Mouse (Mus musculus): ENCODE data around the gene Eif3i. TPM values are rescaled to one million over a fixed set of nuclear protein-coding genes. Genes with fewer than 3 reads are reported as not detected.

The Eif3i gene
- polyA plus RNA-seq, 1 experiment from 2014 or later: 315 TPM

- DNase-seq (ENCODE audit: extremely low spot score, low spot score): no peak
Observed at GRCm38 (mm10) chr4:129578466-129578865, 22.0 kb downstream of the Eif3i start, which contains the start of gene Fam167b. Fam167b (minus strand) TSS chr4:129578549.

DNA sequence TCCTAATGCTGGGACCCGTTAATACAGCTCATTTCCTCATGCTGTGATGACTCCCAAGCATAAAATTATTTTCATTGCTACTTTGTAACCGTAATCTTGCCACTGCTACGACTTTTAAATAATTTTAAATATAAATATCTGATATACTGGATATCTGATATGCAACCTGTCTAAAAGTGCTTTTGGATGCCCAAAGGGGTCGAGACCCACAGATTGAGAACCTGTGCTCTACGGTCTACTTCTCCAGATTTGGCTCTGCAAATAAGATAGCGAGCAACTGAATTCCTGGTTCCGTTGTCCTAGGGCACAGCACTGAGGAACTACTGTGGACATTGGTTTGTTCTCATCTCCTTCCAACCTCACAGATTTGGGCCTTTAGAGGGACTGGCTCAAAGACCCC lies 22.8 kb downstream of the Eif3i start:
- no peaks in the 10 kb centered on the region for H3K9me3 ChIP-seq
- H3K36me3 ChIP-seq (replicated peaks): no peaks in the 10 kb centered on the region

More at GRCm38 (mm10) chr4:129578466-129578865, 22.0 kb downstream of the Eif3i start, which contains the start of gene Fam167b:
- Histone ChIP-seq H3K4me1 (peaks cover 10% of the 10 kb centered on the region), H3K9me3 (no peaks in the 10 kb centered on the region), H3K36me3 (replicated peaks) (no peaks in the 10 kb centered on the region), H3K27me3 (ENCODE audit: poor library complexity, severe bottlenecking) (peaks cover 5% of the 10 kb centered on the region; the same call in 1 of the 2 replicates), H3K4me3 (no peak within 1 kb of the TSS), H3K27ac (no peak within 1 kb of the TSS)
- WGBS: 83% methylated on average over 5 of the region's 5 CpGs

GRCm38 (mm10) chr4:129576863-129577491 lies 23.5 kb downstream of the Eif3i start:
- no peaks in the 10 kb centered on the region for H3K9me3 ChIP-seq
- WGBS: 39% methylated on average over 21 of the region's 21 CpGs
- no peaks in the 10 kb centered on the region for H3K36me3 ChIP-seq (replicated peaks)
- H3K4me1 ChIP-seq: peaks cover 10% of the 10 kb centered on the region
- peaks cover 5% of the 10 kb centered on the region; the same call in 1 of the 2 replicates for H3K27me3 ChIP-seq (ENCODE audit: poor library complexity, severe bottlenecking)
- peak; percentile 62 for DNase-seq (ENCODE audit: extremely low spot score, low spot score)
- peak overlapping the region; percentile 8; the same call in 1 of the 2 replicates for H3K27ac ChIP-seq
- 0 out of 2 replicates have a peak overlapping the region, but pooled peaks have one; percentile 13 for H3K4me3 ChIP-seq

More for the DNA sequence above, 22.8 kb downstream of the Eif3i start:
- no peak for DNase-seq (ENCODE audit: extremely low spot score, low spot score)
- Histone ChIP-seq H3K27ac (no peak overlapping the region), H3K4me3 (no peak overlapping the region), H3K4me1 (peaks cover 10% of the 10 kb centered on the region), H3K27me3 (ENCODE audit: poor library complexity, severe bottlenecking) (peaks cover 5% of the 10 kb centered on the region; the same call in 1 of the 2 replicates)
- WGBS: 86% methylated on average over 7 of the region's 7 CpGs

DNA sequence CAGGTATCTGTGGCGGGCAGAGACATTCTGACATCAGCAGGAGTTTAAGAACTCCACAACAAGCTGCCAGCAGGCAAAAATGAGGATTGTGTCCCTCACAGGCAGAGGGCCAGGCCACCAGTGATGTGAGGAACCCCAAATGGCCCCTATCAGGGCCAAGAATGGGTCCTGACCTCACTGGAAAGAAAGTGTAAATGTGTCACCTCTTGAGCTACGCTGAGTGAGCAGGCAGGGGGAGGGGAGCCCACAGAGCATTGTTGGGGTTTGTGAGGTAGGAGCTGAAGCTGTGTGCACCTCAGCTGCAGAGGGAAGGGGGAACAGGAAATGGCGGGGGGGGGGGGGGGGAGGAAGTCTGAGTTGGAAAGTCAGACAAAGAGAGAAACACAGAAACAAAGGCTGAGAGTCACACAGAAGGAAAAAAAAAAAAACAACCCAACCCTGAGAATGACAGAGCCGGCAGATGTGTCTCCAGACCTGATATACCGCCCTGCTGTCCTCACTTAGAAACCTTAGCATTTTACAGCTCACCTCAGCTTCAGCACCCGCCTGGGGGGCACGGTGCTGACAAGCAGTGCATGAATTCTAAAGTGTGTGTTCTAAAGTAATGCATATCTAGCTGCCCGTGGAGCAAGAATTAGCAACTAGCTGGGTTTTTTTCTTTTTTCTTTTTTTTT lies 25.1 kb downstream of the Eif3i start:
- no peak for DNase-seq (ENCODE audit: extremely low spot score, low spot score)
- Histone ChIP-seq H3K4me1 (peaks cover 10% of the 10 kb centered on the region), H3K27ac (peak overlapping the region; percentile 44; the same call in 1 of the 2 replicates), H3K36me3 (replicated peaks) (no peaks in the 10 kb centered on the region), H3K27me3 (ENCODE audit: poor library complexity, severe bottlenecking) (peaks cover 5% of the 10 kb centered on the region; the same call in 1 of the 2 replicates), H3K9me3 (no peaks in the 10 kb centered on the region), H3K4me3 (no peak overlapping the region)
- WGBS: 70% methylated on average over 7 of the region's 8 CpGs

DNA sequence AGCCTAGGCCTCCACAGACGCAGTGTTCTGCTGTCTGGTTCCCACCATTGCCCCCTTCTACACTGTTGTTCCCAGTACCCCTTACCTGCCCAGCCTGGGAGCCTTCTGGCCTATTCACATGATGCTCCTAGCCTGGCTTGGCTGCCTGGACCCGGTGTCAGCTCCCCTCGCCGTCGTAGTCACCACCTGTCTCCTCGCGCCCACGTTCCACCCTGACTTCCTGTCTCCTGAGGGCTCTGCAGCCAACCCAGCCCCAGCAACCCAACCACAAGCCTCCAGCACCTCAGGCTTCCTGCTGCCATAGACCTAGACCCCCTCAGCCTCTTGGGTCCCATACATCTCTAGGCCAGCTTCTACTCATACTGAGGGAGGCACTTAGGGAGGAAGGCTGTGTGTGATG lies 27.0 kb downstream of the Eif3i start, which contains the start of gene Lck:
Lck (minus strand) TSS at position 212 of the 400 bp plus-strand sequence.
- no peak within 1 kb of the TSS for H3K4me3 ChIP-seq
- no peak for DNase-seq (ENCODE audit: extremely low spot score, low spot score)
- H3K27ac ChIP-seq: no peak within 1 kb of the TSS
- H3K9me3 ChIP-seq: no peaks in the 10 kb centered on the region
- peaks cover 10% of the 10 kb centered on the region for H3K4me1 ChIP-seq
- H3K36me3 ChIP-seq (replicated peaks): no peaks in the 10 kb centered on the region
- 91% methylated on average over 8 of the region's 8 CpGs for WGBS
- peaks cover 5% of the 10 kb centered on the region; the same call in 1 of the 2 replicates for H3K27me3 ChIP-seq (ENCODE audit: poor library complexity, severe bottlenecking)

DNA sequence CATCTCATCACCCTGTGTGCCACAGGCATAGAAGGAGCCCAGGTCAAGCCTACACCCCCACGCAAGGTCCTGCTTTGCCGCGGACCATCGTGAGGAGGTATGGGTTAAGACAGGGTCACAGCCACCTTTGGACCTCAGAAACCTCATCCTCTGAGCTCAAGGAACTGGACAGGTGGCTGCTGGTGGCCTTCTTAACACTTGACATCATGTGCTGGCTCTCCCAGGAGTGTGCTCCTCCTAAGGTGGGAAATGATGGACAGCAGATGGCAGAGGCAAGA lies 27.4 kb downstream of the Eif3i start:
- no peaks in the 10 kb centered on the region for H3K9me3 ChIP-seq
- peaks cover 3% of the 10 kb centered on the region; the same call in 1 of the 2 replicates for H3K27me3 ChIP-seq (ENCODE audit: poor library complexity, severe bottlenecking)
- DNase-seq (ENCODE audit: extremely low spot score, low spot score): no peak
- no peak overlapping the region for H3K4me3 ChIP-seq
- peaks cover 10% of the 10 kb centered on the region for H3K4me1 ChIP-seq
- no peaks in the 10 kb centered on the region for H3K36me3 ChIP-seq (replicated peaks)
- WGBS: 96% methylated on average over 4 of the region's 4 CpGs
- H3K27ac ChIP-seq: no peak overlapping the region

- Histone ChIP-seq H3K4me3 (no peak overlapping the region), H3K4me1 (peaks cover 10% of the 10 kb centered on the region), H3K9me3 (no peaks in the 10 kb centered on the region), H3K36me3 (replicated peaks) (no peaks in the 10 kb centered on the region), H3K27me3 (ENCODE audit: poor library complexity, severe bottlenecking) (no peaks in the 10 kb centered on the region), H3K27ac (no peak overlapping the region)
- no peak for DNase-seq (ENCODE audit: extremely low spot score, low spot score)
- 88% methylated on average over 13 of the region's 13 CpGs for WGBS
Observed at GRCm38 (mm10) chr4:129572236-129573092, 28.0 kb downstream of the Eif3i start.

DNA sequence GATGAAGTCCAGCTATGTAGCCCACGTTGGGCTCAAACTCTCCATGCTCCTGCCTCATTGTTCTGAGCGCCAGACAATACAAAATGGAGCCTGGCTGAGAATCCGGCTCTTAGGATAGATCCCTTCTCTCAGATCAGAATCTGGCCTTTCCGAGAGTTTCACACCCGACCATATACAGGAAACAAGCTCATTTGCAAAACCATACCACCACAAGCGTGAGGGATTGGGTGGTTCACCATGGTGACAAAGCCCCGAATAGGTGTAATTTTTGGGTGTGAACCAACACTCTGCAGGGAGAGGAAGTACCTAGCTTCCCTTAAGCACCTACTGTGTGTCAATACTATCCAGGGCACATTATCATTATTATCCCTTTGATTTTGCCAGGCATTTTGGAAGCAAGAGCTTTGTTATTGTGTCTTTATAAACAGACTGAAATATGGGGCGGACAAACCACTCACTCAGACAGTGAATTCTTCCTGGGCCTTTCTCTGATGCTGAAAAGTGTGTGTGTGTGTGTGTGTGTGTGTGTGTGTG lies 28.8 kb downstream of the Eif3i start:
- 83% methylated on average over 8 of the region's 8 CpGs for WGBS
- Histone ChIP-seq H3K36me3 (replicated peaks) (no peaks in the 10 kb centered on the region), H3K4me1 (peaks cover 3% of the 10 kb centered on the region; the same call in 1 of the 2 replicates), H3K4me3 (no peak overlapping the region), H3K27ac (no peak overlapping the region), H3K27me3 (ENCODE audit: poor library complexity, severe bottlenecking) (no peaks in the 10 kb centered on the region), H3K9me3 (no peaks in the 10 kb centered on the region)
- DNase-seq (ENCODE audit: extremely low spot score, low spot score): no peak

DNA sequence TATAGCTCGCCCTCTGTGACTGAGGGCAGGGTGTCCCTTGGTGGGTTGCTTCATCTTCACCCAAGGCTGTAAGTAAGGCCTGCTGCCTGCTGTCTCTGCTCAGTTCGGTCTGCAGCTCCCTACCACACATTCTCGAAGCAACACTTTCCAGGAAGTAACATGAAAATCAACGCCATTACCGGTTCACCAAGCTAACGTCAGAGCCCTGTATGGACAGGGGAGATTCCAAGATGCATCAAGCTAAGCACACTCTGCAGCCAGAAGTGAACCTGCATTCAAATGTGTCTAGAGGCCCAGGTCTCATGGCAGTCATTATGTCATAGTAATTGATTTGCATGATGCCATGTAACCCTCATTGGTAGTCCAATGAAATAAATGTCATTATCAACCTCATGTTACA lies 30.4 kb downstream of the Eif3i start:
- no peaks in the 10 kb centered on the region for H3K36me3 ChIP-seq (replicated peaks)
- peaks cover under 1% of the 10 kb centered on the region; the same call in 1 of the 2 replicates for H3K4me1 ChIP-seq
- no peak overlapping the region for H3K27ac ChIP-seq
- no peak overlapping the region for H3K4me3 ChIP-seq
- 93% methylated on average over 6 of the region's 6 CpGs for WGBS
- DNase-seq (ENCODE audit: extremely low spot score, low spot score): no peak
- H3K27me3 ChIP-seq (ENCODE audit: poor library complexity, severe bottlenecking): no peaks in the 10 kb centered on the region
- H3K9me3 ChIP-seq: no peaks in the 10 kb centered on the region

DNA sequence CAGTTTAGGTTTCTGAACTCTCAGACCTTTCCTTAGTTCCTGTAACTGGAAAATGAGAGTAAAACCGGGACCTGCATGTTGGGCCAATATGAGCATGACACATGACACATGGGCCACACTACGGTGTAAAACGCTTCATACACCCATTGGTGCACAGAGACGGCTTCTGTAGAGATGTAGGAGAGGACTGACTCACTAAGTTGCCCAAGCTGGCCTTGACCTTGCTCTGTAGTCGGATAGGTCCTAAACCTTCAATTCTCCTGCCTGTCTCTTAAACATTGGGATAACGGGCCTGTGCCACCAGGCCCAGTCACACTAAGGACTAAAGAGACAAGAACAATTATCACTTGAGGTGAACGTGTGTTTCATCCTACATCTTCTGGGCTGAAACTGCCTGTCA lies 32.1 kb downstream of the Eif3i start:
- Histone ChIP-seq H3K27ac (no peak overlapping the region), H3K36me3 (replicated peaks) (no peaks in the 10 kb centered on the region), H3K27me3 (ENCODE audit: poor library complexity, severe bottlenecking) (no peaks in the 10 kb centered on the region), H3K4me3 (no peak overlapping the region), H3K4me1 (peaks cover 5% of the 10 kb centered on the region; the same call in 1 of the 2 replicates), H3K9me3 (no peaks in the 10 kb centered on the region)
- no peak for DNase-seq (ENCODE audit: extremely low spot score, low spot score)
- WGBS: 91% methylated on average over 7 of the region's 7 CpGs

GRCm38 (mm10) chr4:129565139-129565538 lies 35.3 kb downstream of the Eif3i start:
- no peak overlapping the region for H3K27ac ChIP-seq
- no peaks in the 10 kb centered on the region for H3K27me3 ChIP-seq (ENCODE audit: poor library complexity, severe bottlenecking)
- no peaks in the 10 kb centered on the region for H3K9me3 ChIP-seq
- 85% methylated on average over 6 of the region's 6 CpGs for WGBS
- no peak for DNase-seq (ENCODE audit: extremely low spot score, low spot score)
- no peaks in the 10 kb centered on the region for H3K36me3 ChIP-seq (replicated peaks)
- no peak overlapping the region for H3K4me3 ChIP-seq
- peaks cover 7% of the 10 kb centered on the region; the same call in 1 of the 2 replicates for H3K4me1 ChIP-seq

- no peak for DNase-seq (ENCODE audit: extremely low spot score, low spot score)
- Histone ChIP-seq H3K36me3 (replicated peaks) (no peaks in the 10 kb centered on the region), H3K27me3 (ENCODE audit: poor library complexity, severe bottlenecking) (no peaks in the 10 kb centered on the region), H3K4me3 (no peak overlapping the region), H3K27ac (no peak overlapping the region), H3K9me3 (no peaks in the 10 kb centered on the region), H3K4me1 (peaks cover 7% of the 10 kb centered on the region; the same call in 1 of the 2 replicates)
- 72% methylated on average over 8 of the region's 8 CpGs for WGBS
Observed at GRCm38 (mm10) chr4:129563718-129564117, 36.7 kb downstream of the Eif3i start.
